Mouse (Mus musculus) thymus, adult 18-20 months (tissue): ENCODE results near the gene Msn.

Source experiments
- DNase-seq, 2 experiments: peaks; one replicate each; pipeline ENCODE4 v3.0.0; 2022; ENCODE audit warnings: mixed read lengths in 2 of 2

The Msn gene

DNA sequence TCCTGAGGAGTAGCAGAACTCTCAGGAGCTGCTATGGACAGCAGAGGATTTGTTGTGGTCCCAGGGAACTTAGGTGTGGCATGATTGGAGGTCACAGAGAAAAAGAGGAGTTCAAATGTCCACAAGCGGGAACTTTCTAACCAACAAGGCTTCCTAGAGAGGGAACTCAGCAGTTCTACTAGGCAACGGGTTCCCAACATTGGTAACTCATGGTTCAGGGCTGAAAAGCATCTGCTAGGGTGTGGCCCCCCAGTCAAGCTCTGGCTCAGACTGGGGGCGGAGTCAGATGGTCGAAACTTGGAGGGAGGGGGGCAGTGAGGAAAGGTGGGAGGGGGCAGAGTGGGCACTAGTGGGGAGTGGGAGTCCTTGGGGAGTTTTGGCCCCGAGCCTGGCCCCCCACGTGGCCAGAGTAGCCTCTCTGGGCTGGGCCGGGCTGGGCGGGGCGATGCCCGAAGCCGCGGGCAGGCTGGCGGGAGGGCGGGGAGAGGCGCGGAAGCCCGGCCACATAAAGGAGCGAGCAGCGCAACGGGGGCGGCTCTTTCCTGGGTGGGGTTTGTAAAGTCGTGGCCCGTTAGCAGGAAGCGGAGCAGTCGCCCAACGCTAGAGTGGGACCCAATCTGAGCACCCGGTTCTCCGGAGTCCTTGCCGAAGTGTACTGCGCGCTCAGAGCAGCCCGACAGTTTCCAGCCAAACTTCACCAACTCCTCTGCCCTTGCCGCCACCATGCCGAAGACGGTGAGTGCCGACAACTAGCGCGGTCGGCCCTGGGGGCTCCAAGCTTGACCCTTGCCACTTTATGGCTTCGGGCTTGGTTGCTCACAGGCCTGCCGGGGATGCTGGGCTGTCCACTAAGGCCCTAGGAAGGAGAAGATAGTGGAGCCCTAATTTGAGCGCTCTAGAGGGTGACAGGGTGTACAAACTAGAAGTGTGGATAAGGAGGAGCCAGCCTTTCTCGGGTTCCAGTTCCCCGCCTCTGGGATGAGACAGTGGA lies at the start of gene Msn:
Gene Msn, plus strand, starts transcription at position 534 of the 991 bp plus-strand sequence.
- DNase-seq: peak; percentile 66 to 76

DNA sequence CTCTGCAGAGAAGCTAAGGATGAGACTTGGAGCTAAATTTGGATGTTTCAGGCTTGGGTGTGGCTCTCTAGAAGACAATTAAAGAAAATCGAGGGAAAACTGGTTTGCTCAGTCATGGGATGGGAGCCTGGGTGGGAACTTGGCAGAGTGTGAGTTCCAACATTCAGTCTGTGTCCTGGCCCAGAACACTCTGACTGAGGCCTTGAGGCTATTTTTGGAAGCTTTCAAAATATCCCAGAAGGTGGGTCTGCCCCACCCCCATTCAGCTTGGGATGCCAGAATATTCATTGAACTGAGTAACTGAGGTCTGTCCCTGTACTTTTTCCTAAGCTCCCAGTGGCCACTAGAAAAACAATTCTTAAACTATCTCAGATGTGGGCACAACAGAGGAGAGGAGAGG lies 43.0 kb upstream of the Msn start:
- no peak for DNase-seq

GRCm38 (mm10) chrX:96077747-96078146 lies 18.1 kb upstream of the Msn start:
- no peak for DNase-seq

- no peak for DNase-seq
These were observed 9.6 kb upstream of the Msn start for GRCm38 (mm10) chrX:96086259-96086658.

- DNase-seq: peak; percentile 16 to 41
These were observed 820 bp downstream of the Msn start for GRCm38 (mm10) chrX:96096513-96097210.

DNA sequence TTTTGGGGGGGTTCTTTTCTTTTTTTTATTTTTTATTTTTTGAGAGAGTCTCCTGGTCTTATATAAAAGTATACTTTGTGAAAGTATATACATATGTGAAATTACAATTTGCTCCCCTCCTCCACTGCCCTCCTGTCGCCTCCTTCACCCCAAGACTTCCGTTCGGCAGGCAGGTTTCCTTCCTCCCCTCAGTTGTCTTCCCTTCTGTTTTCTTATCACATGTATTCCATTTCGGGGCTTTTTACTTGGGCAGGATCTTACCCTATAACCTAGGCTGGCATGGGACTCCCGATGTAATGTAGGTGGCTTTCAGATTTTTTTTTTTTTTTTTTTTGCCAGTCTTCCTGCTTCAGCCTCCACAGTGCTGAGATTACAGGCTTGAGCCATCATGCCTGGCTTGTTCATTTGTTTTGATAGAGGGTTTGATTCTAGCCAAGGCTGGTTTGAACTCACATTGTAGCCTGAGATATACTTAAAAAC lies 1.7 kb downstream of the Msn start:
- DNase-seq: peak; percentile 4 to 7

- DNase-seq: no peak
These were observed 3.2 kb downstream of the Msn start for GRCm38 (mm10) chrX:96099003-96099402.

DNA sequence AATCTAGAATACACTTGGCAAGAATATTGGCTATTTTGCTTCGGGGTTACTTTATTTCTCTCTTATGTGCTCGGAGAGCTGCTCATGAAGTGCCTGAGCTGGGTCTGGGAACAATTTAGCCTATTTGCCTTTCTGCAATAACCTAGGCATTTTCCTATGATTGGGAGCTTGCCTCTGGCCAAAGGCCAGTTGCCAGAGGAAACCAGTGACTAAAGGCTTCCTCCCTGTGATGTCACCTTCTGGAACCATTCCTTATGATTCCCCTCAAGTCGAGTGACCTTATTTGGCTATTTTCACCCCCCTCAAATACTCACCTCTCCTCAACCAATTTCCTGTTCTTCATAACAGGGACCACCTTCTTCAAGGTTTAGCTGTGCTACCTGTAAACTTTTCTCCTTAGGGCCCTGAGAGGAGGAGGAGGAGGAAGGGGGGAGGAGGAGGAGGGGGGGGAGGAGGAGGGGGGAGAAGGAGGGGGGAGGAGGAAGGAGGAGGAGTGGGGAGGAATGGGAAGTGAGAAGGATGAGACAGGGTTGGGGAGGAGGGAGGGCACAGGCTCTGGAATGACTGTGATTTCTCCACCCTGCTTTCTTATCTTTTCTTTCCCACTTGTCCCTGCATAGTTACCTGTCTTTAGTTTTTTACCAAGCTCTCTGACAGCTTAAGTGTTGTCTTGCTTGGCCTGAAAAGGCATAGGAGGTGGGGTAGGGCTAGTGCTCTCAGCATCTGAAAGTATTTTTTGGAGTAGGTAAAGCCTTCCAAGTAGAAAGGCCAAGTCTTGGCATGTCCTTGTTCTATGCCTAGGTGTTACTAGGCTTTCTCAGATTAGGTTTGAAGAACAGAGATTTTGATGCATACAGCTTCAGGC lies 11.8 kb downstream of the Msn start:
- DNase-seq: no peak

DNA sequence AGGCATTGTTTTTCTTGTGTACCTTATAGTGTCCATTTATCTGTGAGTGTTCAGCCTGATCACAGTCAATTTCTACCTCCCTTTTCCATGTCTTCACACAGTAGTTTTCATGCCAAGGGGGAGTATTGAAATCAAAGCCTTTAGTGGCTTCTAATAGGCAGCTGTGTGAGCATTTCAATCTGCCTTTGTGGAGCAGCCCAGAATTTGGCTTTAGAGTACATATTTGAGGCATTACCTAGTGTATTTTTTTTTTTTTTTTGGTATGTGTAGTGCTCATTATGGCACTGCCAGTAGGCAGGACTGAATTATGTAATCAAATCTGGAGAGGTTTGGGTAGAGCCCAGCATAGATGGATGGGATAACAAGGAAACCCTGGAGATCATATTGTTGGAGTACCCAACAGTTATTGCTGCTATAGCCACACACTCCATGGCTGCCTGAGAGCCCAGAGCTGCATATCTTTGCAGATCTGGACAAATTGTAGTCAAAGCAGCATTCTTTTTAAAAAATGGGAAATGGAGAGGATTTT lies 17.3 kb downstream of the Msn start:
- DNase-seq: no peak

GRCm38 (mm10) chrX:96115501-96115900 lies 19.7 kb downstream of the Msn start:
- no peak for DNase-seq

- no peak for DNase-seq
These were observed 21.5 kb downstream of the Msn start for GRCm38 (mm10) chrX:96117366-96117765.

GRCm38 (mm10) chrX:96119997-96120396 lies 24.2 kb downstream of the Msn start:
- no peak for DNase-seq

GRCm38 (mm10) chrX:96121912-96122311 lies 26.1 kb downstream of the Msn start:
- DNase-seq: no peak

GRCm38 (mm10) chrX:96126803-96127202 lies 31.0 kb downstream of the Msn start:
- no peak for DNase-seq

DNA sequence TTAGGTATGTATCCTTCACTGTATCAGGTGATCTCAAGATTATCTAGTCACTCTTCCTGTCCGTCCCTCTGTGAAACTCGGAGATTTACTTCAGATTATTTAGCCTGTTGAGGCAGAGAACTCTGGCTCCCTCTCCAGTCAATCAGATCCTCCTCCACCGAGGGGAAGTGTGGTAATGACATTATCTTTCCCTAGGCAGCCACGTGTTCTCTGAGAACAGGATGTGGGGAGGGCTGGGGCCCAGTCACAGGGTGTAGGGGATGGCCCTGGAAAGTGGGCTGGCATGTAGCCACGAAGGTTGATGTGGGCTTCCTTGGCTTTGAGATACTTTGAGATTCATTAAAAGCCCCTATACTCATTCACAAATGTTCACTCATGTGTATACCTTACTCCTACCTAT lies 34.3 kb downstream of the Msn start:
- peak; percentile 39 to 71 for DNase-seq

- peak; percentile 32 to 69 for DNase-seq
These were observed 34.8 kb downstream of the Msn start for GRCm38 (mm10) chrX:96130663-96131062.

DNA sequence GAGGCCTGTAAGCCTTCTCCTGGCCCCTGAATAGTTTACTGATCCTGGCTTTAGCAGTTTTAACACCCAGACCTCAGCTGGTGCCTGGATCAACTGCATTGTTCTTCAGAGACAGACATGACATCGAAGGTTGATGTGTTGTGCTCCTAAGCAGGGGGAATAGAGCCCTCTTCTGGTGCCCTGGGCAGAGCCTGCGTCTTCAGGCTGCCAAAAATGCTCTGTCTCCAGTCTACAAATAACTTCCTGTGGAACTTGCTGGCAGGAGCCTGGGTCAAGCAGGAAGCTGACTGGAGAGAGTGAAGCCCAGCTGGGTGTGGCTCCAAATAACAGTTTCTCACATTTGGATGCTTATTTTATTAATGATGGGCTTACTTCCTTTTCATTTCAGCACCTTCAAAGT lies 37.4 kb downstream of the Msn start:
- peak; percentile 17 to 41 for DNase-seq

DNA sequence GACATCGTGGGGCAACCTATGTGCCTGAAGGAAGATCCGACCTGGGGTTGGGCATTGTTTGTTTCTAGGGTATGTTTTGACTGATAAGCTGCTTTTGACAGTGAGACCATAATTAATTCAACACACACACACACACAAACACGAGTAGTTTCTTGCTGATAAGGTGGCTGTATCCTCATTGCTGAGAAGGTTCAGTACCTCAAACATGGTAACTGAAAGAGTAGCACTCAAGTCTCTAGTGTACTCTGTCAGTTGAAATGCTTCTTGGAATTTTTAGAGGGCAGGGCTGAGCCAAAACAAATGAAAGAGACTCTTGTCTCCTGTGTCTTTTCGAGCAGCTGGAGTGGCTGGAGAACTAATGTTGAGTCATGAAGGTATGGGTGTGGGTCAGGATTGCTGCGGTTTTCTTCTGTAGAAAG lies 38.4 kb downstream of the Msn start:
- DNase-seq: no peak

GRCm38 (mm10) chrX:96134840-96135580 lies 39.2 kb downstream of the Msn start:
- DNase-seq: no peak

GRCm38 (mm10) chrX:96135581-96135980 lies 39.7 kb downstream of the Msn start:
- no peak for DNase-seq

GRCm38 (mm10) chrX:96139262-96139661 lies 43.4 kb downstream of the Msn start:
- DNase-seq: no peak
